Mouse (Mus musculus) spleen, adult 18-20 months (tissue): Measurements from ENCODE around the gene Extl2.

Experiments used
- DNase-seq, 2 experiments: peaks; one replicate each; pipeline ENCODE4 v3.0.0; 2022; ENCODE audit warnings: mixed read lengths in 2 of 2

Extl2 gene

GRCm38 (mm10) chr3:116006978-116007940 is at the start of gene Extl2, which contains the start of gene Slc30a7:
Gene Extl2, plus strand, starts transcription at chr3:116007462.
Gene Slc30a7, minus strand, starts transcription at chr3:116007406.
- DNase-seq, result peak; percentile 66 to 73

- no peak for DNase-seq
These were observed 45.8 kb upstream of the Extl2 start for GRCm38 (mm10) chr3:115961311-115962027.

GRCm38 (mm10) chr3:115962028-115962415 is 45.2 kb upstream of the Extl2 start:
- no peak for DNase-seq

- no peak for DNase-seq
These were observed 43.7 kb upstream of the Extl2 start for GRCm38 (mm10) chr3:115963597-115963996.

- no peak for DNase-seq
These were observed 43.2 kb upstream of the Extl2 start for GRCm38 (mm10) chr3:115964071-115964470.

- DNase-seq, result no peak
These were observed 38.3 kb upstream of the Extl2 start for GRCm38 (mm10) chr3:115968745-115969530.

GRCm38 (mm10) chr3:115971045-115971785 is 36.0 kb upstream of the Extl2 start:
- DNase-seq, result no peak

GRCm38 (mm10) chr3:115971891-115972646 is 35.2 kb upstream of the Extl2 start:
- no peak for DNase-seq

- DNase-seq, result peak in 1 of 2 experiments; percentile 23
These were observed 33.0 kb upstream of the Extl2 start for GRCm38 (mm10) chr3:115974228-115974627.

GRCm38 (mm10) chr3:115974995-115975394 is 32.3 kb upstream of the Extl2 start:
- DNase-seq, result no peak

- no peak for DNase-seq
These were observed 28.3 kb upstream of the Extl2 start for GRCm38 (mm10) chr3:115979000-115979399.

GRCm38 (mm10) chr3:115983217-115983616 is 24.0 kb upstream of the Extl2 start:
- DNase-seq, result no peak

GRCm38 (mm10) chr3:115984653-115985052 is 22.6 kb upstream of the Extl2 start:
- no peak for DNase-seq

GRCm38 (mm10) chr3:115985183-115985892 is 21.9 kb upstream of the Extl2 start:
- DNase-seq, result no peak

- DNase-seq, result no peak
These were observed 15.2 kb upstream of the Extl2 start for GRCm38 (mm10) chr3:115992103-115992502.

- DNase-seq, result no peak
These were observed 14.7 kb upstream of the Extl2 start for GRCm38 (mm10) chr3:115992588-115992987.

GRCm38 (mm10) chr3:115993025-115993424 is 14.2 kb upstream of the Extl2 start:
- no peak for DNase-seq

- no peak for DNase-seq
These were observed 10.3 kb upstream of the Extl2 start for GRCm38 (mm10) chr3:115996929-115997328.

GRCm38 (mm10) chr3:116006284-116006977 is 831 bp upstream of the Extl2 start:
- DNase-seq, result no peak

- DNase-seq, result peak; percentile 35 to 52
These were observed 729 bp downstream of the Extl2 start for GRCm38 (mm10) chr3:116007941-116008440.
